Mouse (Mus musculus): Measurements from ENCODE around the gene Tut7. TPM values are rescaled to one million over a fixed set of nuclear protein-coding genes. Genes with fewer than 3 reads are reported as not detected.
"Not testable (repeated sequence)": the region's sequence is repeated elsewhere in the genome, so short reads cannot be mapped to it uniquely, and the experiment has no call there.

The Tut7 gene
- polyA plus RNA-seq, 1 experiment, result 20.5 TPM

- no peak for DNase-seq (ENCODE audit: low read depth, low spot score)
- 67% methylated on average over 4 of the region's 4 CpGs for WGBS
Measured at GRCm38 (mm10) chr13:59834786-59835452, 12.0 kb upstream of the Tut7 start.

GRCm38 (mm10) chr13:59832871-59833270 lies 9.9 kb upstream of the Tut7 start:
- WGBS, result 84% methylated on average over 7 of the region's 7 CpGs
- no peak for DNase-seq (ENCODE audit: low read depth, low spot score)

DNA sequence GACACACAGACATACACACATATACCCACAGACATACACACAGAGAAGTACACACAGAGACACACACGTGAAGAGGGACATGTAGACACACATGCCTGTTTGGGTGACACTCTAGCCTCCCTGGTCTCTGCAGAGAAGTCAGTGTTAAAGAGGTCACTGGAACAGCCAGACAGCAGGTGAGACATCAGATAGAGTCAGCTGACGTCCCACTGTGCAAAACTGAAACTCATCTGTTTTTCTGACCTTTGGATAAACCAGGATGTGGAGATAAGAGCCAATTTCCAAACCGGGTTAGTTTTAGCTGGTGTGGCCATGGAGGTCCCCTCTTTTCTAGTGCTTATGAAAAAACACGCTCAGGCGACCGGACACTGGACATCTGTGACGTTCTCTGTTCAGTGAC lies 9.5 kb upstream of the Tut7 start:
- 33% methylated on average over 7 of the region's 7 CpGs for WGBS
- no peak for DNase-seq (ENCODE audit: low read depth, low spot score)

GRCm38 (mm10) chr13:59825966-59826365 lies 3.0 kb upstream of the Tut7 start:
- DNase-seq (ENCODE audit: low read depth, low spot score), result no peak

DNA sequence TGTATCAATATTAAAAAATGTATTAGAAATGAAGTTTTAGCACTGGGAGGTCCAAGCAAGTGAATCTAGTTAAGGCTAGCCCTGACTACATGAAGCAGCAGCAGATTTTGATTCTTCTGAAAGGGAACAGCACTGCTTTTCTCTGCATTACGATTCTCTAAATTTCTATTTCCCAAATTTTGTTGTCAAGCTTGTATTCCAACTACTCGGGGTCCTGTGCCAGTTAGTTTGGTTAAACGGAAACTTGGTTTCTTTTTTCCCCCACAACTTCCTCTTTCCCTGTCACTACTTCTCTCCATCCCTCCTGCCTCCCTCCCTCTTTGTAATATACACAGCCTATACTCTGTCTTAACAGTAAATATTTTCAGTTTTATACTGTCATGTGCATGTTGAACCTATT lies 2.1 kb downstream of the Tut7 start:
- no peak for DNase-seq (ENCODE audit: low read depth, low spot score)
- WGBS, result 19% methylated on average over 3 of the region's 3 CpGs

- no peak for DNase-seq (ENCODE audit: low read depth, low spot score)
- 30% methylated on average over 4 of the region's 4 CpGs for WGBS
Measured at GRCm38 (mm10) chr13:59820114-59820513, 2.8 kb downstream of the Tut7 start.

DNA sequence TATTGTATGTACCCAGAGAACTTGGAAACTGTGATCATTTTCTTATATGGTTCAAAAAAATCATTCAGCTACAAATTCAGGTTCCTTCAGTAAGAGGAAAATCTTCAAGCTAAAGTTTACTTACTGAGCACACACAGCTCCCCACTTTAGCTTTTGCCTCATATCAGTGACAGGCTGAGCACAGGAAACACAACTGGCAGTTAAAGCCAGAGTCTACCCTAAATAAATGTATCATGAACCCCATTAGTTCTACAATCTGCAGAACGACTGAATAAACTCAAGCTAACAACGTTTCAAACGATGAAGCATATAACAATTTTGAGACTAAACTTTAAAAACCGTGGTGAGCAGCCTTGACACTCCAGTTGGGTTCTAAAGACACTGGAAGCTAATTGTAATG lies 5.6 kb downstream of the Tut7 start:
- WGBS, result 78% methylated on average over 4 of the region's 4 CpGs
- no peak for DNase-seq (ENCODE audit: low read depth, low spot score)

- no peak for DNase-seq (ENCODE audit: low read depth, low spot score)
- WGBS, result 66% methylated on average over 6 of the region's 6 CpGs
Measured at GRCm38 (mm10) chr13:59814109-59814591, 8.8 kb downstream of the Tut7 start.

DNA sequence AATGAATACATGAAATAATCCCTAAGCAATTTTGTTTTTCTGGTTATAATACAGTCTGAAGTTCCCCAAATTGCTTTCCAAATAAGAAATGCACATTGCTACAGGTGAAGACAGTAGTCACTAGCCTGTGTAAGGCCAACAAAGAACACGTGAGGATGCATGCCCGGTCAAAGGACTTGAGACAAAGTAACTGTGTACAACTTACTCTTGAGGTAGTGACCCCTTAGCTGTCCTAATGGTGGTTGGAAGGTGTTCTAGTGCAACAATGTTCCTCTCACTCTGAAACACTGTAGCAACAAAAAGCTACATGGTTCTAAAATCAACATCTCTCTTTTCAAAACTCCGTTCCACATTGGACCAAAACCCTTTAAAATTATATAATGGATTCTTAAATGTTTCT lies 11.4 kb downstream of the Tut7 start:
- DNase-seq (ENCODE audit: low read depth, low spot score), result no peak
- 91% methylated on average over 3 of the region's 3 CpGs for WGBS

GRCm38 (mm10) chr13:59801000-59801399 lies 21.9 kb downstream of the Tut7 start:
- DNase-seq (ENCODE audit: low read depth, low spot score), result no peak
- WGBS, result 85% methylated on average over 6 of the region's 6 CpGs

- 73% methylated on average over 2 of the region's 2 CpGs for WGBS
Measured at GRCm38 (mm10) chr13:59800077-59800476, 22.9 kb downstream of the Tut7 start.

DNA sequence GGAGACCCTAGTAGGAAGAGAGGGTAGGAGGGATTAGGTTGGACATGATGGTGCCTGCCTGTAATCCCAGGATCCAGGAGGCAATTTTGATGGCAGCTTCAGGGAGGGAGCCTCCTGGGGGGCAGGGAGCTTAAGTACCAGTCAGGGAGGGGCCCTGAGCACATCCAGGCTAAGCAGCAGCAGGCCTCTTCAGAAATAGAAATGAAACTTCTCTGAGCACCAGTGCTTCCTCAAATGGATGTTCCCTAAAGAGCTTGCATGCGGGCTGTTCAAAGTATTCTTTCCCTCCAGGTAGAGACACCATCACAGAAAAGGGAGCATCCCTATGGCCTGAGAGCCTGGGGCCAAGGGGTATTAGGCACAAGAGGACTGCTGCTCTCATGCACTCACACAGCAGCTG lies 24.6 kb downstream of the Tut7 start:
- WGBS, result 91% methylated on average over 1 of the region's 1 CpGs
- no peak for DNase-seq (ENCODE audit: low read depth, low spot score)

More at GRCm38 (mm10) chr13:59800077-59800476, 22.9 kb downstream of the Tut7 start:
- no peak for DNase-seq (ENCODE audit: low read depth, low spot score)

- DNase-seq (ENCODE audit: low read depth, low spot score), result no peak
- WGBS, result 87% methylated on average over 9 of the region's 9 CpGs
Measured at GRCm38 (mm10) chr13:59796466-59796848, 26.5 kb downstream of the Tut7 start.

- DNase-seq (ENCODE audit: low read depth, low spot score), result no peak
- WGBS, result 72% methylated on average over 6 of the region's 6 CpGs
Measured at GRCm38 (mm10) chr13:59795807-59796465, 27.0 kb downstream of the Tut7 start.

GRCm38 (mm10) chr13:59794786-59795185 lies 28.2 kb downstream of the Tut7 start:
- WGBS, result 92% methylated on average over 1 of the region's 1 CpGs
- DNase-seq (ENCODE audit: low read depth, low spot score), result no peak

- no peak for DNase-seq (ENCODE audit: low read depth, low spot score)
Measured at GRCm38 (mm10) chr13:59782145-59782544, 40.8 kb downstream of the Tut7 start, which contains the start of gene Gm49354. TSS of gene Gm49354 (minus strand) at chr13:59782245.

DNA sequence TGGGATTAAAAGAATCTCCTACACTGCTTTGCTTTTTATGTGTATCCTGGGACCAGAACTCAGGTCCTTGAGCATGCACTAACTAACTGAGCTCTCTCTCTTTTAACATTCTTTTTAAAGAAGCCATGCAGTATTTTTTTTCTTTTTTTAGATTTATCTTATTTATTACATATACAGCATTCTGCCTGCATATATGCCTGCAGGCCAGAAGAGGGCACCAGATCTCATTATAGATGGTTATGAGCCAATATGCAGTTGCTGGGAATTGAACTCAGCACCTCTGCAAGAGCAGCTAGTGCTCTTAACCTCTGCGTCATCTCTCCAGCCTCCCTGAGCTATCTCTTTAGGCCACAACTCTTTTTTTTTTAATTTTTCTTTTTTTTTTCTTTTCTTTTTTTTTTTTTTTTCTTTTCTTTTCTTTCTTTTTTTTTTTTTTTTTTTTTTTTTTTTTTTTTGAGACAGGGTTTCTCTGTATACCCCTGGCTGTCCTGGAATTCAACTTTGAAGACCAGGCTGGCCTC lies 43.1 kb downstream of the Tut7 start:
- WGBS, result 95% methylated on average over 1 of the region's 1 CpGs
- not testable (repeated sequence) for DNase-seq (ENCODE audit: low read depth, low spot score)

More at GRCm38 (mm10) chr13:59782145-59782544, 40.8 kb downstream of the Tut7 start, which contains the start of gene Gm49354:
- 89% methylated on average over 7 of the region's 7 CpGs for WGBS

DNA sequence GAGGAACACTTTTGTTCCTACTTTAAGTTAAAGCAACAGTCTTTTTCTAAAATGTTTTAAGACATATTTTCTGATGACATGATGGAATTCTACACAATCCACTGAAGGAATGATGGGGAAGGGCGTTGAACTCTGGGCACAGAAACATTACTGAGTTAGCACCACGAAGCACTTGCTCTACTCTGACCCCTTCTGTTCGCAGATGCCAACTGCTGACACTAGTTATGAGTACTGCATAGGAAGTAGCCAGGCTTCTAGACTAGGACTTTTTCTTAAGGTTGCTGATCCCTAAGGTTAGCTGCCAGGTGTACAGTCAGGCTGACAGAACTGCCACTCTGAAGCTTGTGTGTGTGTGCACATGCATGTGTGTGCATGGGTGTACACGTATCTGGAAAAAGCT lies 43.7 kb downstream of the Tut7 start:
- DNase-seq (ENCODE audit: low read depth, low spot score), result no peak
- WGBS, result 73% methylated on average over 4 of the region's 4 CpGs

DNA sequence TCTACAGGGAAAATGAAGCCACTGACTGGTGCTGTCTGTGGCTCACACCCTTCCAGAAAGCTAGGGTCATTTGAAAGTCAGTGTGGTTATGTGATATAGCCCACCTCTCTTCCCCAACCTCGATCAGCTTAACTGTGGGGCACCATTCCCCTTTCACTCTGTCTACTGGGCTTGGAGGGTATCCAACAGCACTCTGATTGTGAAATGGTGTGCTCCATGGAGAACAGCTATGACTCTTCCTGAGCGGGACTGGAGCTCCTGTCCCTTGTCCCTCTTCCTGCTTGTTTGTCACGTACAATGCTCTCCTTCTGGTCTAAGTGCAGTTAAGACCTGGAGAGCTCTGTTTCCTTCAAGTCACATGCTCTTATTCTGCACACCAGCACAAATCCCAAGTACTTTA lies 47.8 kb downstream of the Tut7 start:
- 67% methylated on average over 3 of the region's 3 CpGs for WGBS
- no peak for DNase-seq (ENCODE audit: low read depth, low spot score)

DNA sequence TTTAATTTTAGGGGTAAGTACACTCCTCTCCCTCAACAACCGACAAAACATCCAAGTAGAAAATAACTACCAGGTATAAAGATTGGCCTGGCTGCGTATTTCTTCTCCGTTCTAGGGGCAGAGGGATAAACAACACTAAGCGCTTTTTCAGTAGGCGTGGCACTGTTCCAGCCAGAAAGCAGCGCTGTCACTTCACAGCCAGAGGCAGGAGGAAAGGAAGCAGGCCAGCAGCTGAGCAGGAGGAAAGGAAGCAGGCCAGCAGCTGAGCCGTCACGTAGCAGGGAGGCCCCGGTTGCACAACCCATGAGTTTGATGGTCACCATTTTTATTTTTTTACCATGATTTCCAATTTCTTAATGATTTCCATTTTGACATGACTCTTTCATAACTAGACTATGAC lies 51.7 kb downstream of the Tut7 start:
- no peak for DNase-seq (ENCODE audit: low read depth, low spot score)
- WGBS, result 16% methylated on average over 9 of the region's 9 CpGs

- 41% methylated on average over 9 of the region's 9 CpGs for WGBS
- no peak for DNase-seq (ENCODE audit: low read depth, low spot score)
Measured at GRCm38 (mm10) chr13:59770847-59771246, 52.1 kb downstream of the Tut7 start.

All from large intestine, adult 2 months (tissue).